Mouse (Mus musculus) monocyte, adult 5-6 weeks (primary cell): ENCODE measurements around the gene Tm9sf1. TPM values are rescaled to one million over a fixed set of nuclear protein-coding genes. Genes with fewer than 3 reads are reported as not detected.

Experiments used
- ATAC-seq: fragments of 153-309, 156-312 bp; replicated peaks from 2 replicates; pipeline ENCODE4 v1.8.0; 2017; ENCODE audit warnings: mild to moderate bottlenecking; ENCODE audit not compliant: low TSS enrichment, insufficient number of reproducible peaks, severe bottlenecking, poor library complexity, low FRiP score
- total RNA-seq: library from RNA; stranded (forward); fragments of 200-1000, 200-491, 200-594 nt; gene quantifications from 3 replicates; pipeline ENCODE4 v1.2.3, GENCODE M21; 2017

The Tm9sf1 gene
- total RNA-seq, 1 experiment from 2014 or later, result 49.4 TPM

- ATAC-seq, result no peak
These were observed 5.8 kb downstream of the Tm9sf1 start, which contains the start of gene Gm49378 for GRCm38 (mm10) chr14:55637795-55638194. Gm49378 (minus strand) TSS chr14:55637895.

- ATAC-seq, result peak; percentile 85
These were observed 8.0 kb downstream of the Tm9sf1 start, which contains the start of gene Ipo4 for GRCm38 (mm10) chr14:55635523-55636007. Ipo4 (minus strand) TSS chr14:55635957.

GRCm38 (mm10) chr14:55634874-55635522 is 8.6 kb downstream of the Tm9sf1 start:
- ATAC-seq, result peak; percentile 12; the same call in 1 of the 2 replicates

GRCm38 (mm10) chr14:55629312-55629711 is 14.3 kb downstream of the Tm9sf1 start:
- ATAC-seq, result peak; percentile 59; the same call in 1 of the 2 replicates

GRCm38 (mm10) chr14:55628077-55628827 is 15.4 kb downstream of the Tm9sf1 start:
- ATAC-seq, result no peak

GRCm38 (mm10) chr14:55618486-55619195 is 25.0 kb downstream of the Tm9sf1 start:
- no peak for ATAC-seq

- peak; percentile 40; the same call in 1 of the 2 replicates for ATAC-seq
These were observed 25.8 kb downstream of the Tm9sf1 start, which contains the start of gene Rec8 for GRCm38 (mm10) chr14:55617822-55618221. Rec8 (plus strand) TSS chr14:55618037.

GRCm38 (mm10) chr14:55616844-55617243 is 26.8 kb downstream of the Tm9sf1 start:
- no peak for ATAC-seq

GRCm38 (mm10) chr14:55615876-55616275 is 27.7 kb downstream of the Tm9sf1 start:
- ATAC-seq, result no peak

- no peak for ATAC-seq
These were observed 28.9 kb downstream of the Tm9sf1 start for GRCm38 (mm10) chr14:55614565-55615178.

- ATAC-seq, result no peak
These were observed 30.3 kb downstream of the Tm9sf1 start for GRCm38 (mm10) chr14:55613346-55613745.

GRCm38 (mm10) chr14:55608339-55608738 is 35.3 kb downstream of the Tm9sf1 start:
- ATAC-seq, result no peak

- no peak for ATAC-seq
These were observed 37.7 kb downstream of the Tm9sf1 start for GRCm38 (mm10) chr14:55605743-55606459.

GRCm38 (mm10) chr14:55604823-55605222 is 38.8 kb downstream of the Tm9sf1 start:
- ATAC-seq, result no peak

GRCm38 (mm10) chr14:55603633-55604576 is 39.7 kb downstream of the Tm9sf1 start:
- ATAC-seq, result peak; percentile 87

- no peak; the same call in 1 of the 2 replicates for ATAC-seq
These were observed 40.4 kb downstream of the Tm9sf1 start, which contains the start of gene Irf9 for GRCm38 (mm10) chr14:55603271-55603632. Irf9 (plus strand) TSS chr14:55603571.
